Mouse (Mus musculus) forebrain, embryonic 14.5 days (tissue): ENCODE measurements around the gene Actn2. TPM values are rescaled to one million over a fixed set of nuclear protein-coding genes. Genes with fewer than 3 reads are reported as not detected.

Experiments used
- ATAC-seq: fragments of 200-750 bp; cut with Nextera tagmentation; 2 replicates; pipeline ENCODE4 v1.8.0; 2017; ENCODE audit warnings: mild to moderate bottlenecking, moderate library complexity
- DNase-seq: peaks from one replicate; pipeline ENCODE4 v3.0.0-alpha.2; 2015; ENCODE audit warnings: low spot score
- H3K27ac ChIP-seq: fragments of 300-500 bp; sonication (generic); 2 replicates; pipeline ENCODE4 v1.5.1; 2014; ENCODE audit warnings: low read depth, mild to moderate bottlenecking, control low read depth, low read length, moderate library complexity
- H3K27me3 ChIP-seq: fragments of 300-500 bp; sonication (generic); replicated peaks from 2 replicates; pipeline ENCODE4 v1.6.1; 2014; ENCODE audit warnings: low read length, control low read depth, mixed read lengths; ENCODE audit not compliant: control insufficient read depth, insufficient read depth
- H3K36me3 ChIP-seq: fragments of 300-500 bp; sonication (generic); 2 replicates; pipeline ENCODE4 v1.6.1; 2014; ENCODE audit warnings: low read length, control low read depth; ENCODE audit not compliant: control insufficient read depth, insufficient read depth
- H3K4me1 ChIP-seq: fragments of 300-500 bp; sonication (generic); 2 replicates; pipeline ENCODE4 v1.6.1; 2014; ENCODE audit warnings: antibody characterized with exemption, low read length, control low read depth; ENCODE audit not compliant: control insufficient read depth, insufficient read depth
- H3K4me2 ChIP-seq: fragments of 300-500 bp; sonication (generic); 2 replicates; pipeline ENCODE4 v1.6.1; 2014; ENCODE audit warnings: mild to moderate bottlenecking, control low read depth, low read length
- H3K4me3 ChIP-seq: fragments of 300-500 bp; sonication (generic); 2 replicates; pipeline ENCODE4 v1.5.1; 2014; ENCODE audit warnings: low read depth, low read length, control low read depth
- H3K9ac ChIP-seq: fragments of 300-500 bp; sonication (generic); 2 replicates; pipeline ENCODE4 v1.6.1; 2014; ENCODE audit warnings: mild to moderate bottlenecking, low read length, control low read depth, moderate library complexity
- H3K9me3 ChIP-seq: fragments of 300-500 bp; sonication (generic); replicated peaks from 2 replicates; pipeline ENCODE4 v1.6.1; 2016; ENCODE audit warnings: low read length, control low read depth, mixed read lengths; ENCODE audit not compliant: control insufficient read depth
- WGBS: fragments of 180-500 bp; shearing (Covaris S2); extraction: QIAGEN DNeasy Blood & Tissue Kit; methylation state at CpG from one replicate; pipeline ENCODE4 v1.1.7; 2014; 5-methylcytosine and 5-hydroxymethylcytosine counted together
- polyA plus RNA-seq: library from polyadenylated mRNA; unstranded; fragments of >200 nt; fragmentation: Nextera tagmentation; extraction: Ambion mirVana; gene quantifications from 2 replicates; pipeline ENCODE4 v1.2.1, GENCODE M21; 2014

Actn2 gene
- polyA plus RNA-seq, 1 experiment from 2014 or later, result 1.7 TPM

DNA sequence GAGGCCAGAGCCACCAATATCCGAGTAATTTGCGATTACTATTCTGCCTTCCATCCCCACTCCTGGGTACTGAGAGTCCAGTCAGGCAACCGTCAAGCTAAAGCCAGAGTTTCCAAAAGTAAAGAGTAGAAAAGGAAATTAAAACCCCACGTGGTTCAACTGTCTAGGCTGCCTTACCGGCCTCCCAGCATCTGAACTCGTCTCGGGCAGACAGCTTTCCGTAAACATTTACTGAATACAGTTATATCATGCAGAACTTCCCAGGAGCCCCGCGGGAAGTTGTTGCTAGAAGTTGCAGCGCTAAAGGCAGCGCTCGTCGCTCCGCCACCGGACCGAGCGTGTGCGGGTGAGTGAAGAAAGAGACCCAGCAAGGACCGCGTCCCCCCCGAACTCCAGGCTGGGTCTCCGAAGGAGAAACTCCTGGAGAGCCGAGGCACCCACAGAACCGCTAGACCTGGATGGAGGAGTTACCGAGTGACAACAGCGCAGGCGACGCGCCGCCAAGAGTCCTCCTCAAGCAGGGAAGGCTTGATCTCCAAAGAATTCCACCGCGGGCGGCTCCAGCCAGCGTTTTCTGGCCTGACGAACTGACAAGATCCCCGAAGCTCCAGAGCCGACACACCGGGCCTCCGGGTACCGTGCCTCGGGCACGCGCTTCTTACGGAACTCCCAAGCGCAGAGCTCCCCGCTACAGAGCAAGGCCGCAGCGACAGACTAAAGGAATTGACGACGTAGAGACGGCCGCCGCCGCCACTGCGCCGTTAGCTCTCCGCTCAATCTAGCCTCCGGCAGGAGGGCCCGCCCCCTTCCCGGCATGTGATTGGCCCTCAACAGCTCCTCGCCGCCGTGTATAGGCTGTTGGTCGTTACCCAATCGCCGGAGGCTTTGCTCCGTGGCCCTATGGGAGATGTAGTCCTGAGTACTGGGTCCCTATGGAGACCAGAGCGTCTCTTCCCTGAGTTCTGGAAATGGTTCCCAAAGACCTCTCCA, 82.9 kb downstream of the Actn2 start, which contains the start of gene Mtr:
TSS of gene Mtr (minus strand) at position 723 of the 990 bp plus-strand sequence.
- Histone ChIP-seq H3K4me3 (peak within 1 kb of the TSS; percentile 71), H3K27ac (peak within 1 kb of the TSS; percentile 83), H3K27me3 (no peaks in the 10 kb centered on the region), H3K36me3 (0 out of 2 replicates have a peak, but pooled peaks cover 4% of the 10 kb centered on the region), H3K9ac (peak within 1 kb of the TSS; percentile 78), H3K4me1 (peaks cover 9% of the 10 kb centered on the region), H3K4me2 (peak within 1 kb of the TSS; percentile 74), H3K9me3 (no peaks in the 10 kb centered on the region)
- under 1% methylated on average over 69 of the region's 69 CpGs for WGBS
- peak; percentile 99 for DNase-seq
- ATAC-seq, result peak; percentile 100

DNA sequence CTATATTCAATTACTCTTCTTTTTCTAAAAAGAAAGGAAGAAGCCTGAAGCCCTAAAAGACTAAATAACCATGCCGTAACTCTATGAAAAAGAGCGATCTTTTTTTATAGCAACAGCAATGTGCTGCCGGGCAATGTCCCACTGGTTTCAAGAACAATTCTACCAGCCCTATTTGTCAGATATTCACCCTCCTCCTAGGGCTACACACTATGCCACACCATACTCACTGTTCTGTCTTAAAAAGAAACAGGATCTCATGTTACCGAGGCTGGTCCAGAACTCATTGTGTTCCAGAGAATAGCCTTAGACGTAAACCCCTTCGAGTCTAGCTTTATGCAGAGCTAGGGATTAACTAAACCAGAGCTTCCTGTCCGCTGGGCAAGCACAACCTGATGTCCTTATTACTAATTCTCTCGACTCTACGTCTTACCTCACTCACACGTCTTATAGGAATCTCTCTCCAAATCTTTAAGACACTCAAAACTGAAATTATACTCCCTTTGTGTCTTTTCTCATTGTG, 83.6 kb downstream of the Actn2 start:
- Histone ChIP-seq H3K4me1 (peaks cover 9% of the 10 kb centered on the region), H3K36me3 (0 out of 2 replicates have a peak, but pooled peaks cover 4% of the 10 kb centered on the region), H3K27ac (no peak overlapping the region), H3K9ac (peak overlapping the region; percentile 78), H3K9me3 (no peaks in the 10 kb centered on the region), H3K4me2 (peak overlapping the region; percentile 74), H3K4me3 (peak overlapping the region; percentile 71), H3K27me3 (no peaks in the 10 kb centered on the region)
- WGBS, result 5% methylated on average over 10 of the region's 10 CpGs
- DNase-seq, result peak; percentile 10
- ATAC-seq, result no peak

DNA sequence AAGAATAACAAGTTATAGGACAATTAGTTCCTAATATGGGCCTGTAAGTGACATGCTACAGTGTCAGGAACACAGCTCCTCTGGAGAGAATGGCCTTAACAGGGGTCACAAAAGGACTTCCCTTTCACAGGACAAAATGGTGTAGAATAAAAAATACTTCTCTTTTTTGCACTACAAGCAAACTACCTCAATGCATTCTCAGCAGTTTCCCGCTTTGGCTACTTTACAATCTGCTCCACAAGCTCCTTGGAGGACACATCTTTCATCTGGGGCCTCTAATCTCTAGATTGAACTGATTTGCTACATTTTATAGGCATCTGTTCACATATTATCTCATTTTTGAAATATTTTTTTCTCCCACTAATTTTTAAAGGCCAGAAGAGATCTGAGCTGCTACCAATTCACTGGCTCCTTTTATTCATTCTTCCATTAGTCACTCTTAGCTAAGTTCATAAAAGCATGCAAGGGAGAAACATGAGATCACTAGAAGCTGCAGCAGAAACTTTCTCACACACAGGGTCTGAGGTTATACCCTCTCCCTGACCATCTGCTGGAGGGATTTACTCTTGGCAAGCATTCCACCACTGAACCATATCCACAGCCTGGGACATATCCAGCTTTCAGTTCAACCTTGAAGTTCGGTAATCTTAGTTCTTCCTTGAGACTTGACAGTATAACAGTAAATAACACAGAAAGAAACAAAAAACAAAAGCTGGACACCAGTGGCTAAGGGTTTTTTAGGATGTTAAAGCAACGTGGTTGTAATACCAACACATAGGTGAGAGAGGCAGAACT, 84.5 kb downstream of the Actn2 start:
- Histone ChIP-seq H3K4me1 (peaks cover 9% of the 10 kb centered on the region), H3K9ac (peak overlapping the region; percentile 78; the same call in 1 of the 2 replicates), H3K4me2 (peak overlapping the region; percentile 74), H3K27ac (no peak overlapping the region), H3K4me3 (peak overlapping the region; percentile 71; the same call in 1 of the 2 replicates), H3K36me3 (0 out of 2 replicates have a peak, but pooled peaks cover 4% of the 10 kb centered on the region), H3K9me3 (no peaks in the 10 kb centered on the region), H3K27me3 (no peaks in the 10 kb centered on the region)
- no peak for ATAC-seq
- WGBS, result 68% methylated on average over 3 of the region's 3 CpGs
- no peak for DNase-seq

DNA sequence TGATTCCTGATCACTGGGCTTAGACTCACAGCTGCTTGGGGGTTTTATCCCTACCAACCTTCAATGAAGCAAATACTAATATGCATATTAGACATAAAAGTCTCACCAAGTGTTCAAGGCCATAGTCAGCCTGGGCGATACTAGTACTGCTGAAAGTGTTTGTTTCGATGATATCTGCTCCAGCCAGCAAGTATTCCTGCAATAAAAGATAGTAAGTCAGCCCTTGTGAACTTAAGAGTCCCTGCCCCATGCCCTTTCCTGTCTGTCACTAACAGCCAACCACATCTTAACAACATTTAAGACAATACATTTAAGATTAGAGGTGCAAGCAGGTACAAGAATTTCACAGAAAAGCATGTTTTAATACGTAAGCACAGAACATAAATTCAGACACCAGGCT, 90.1 kb downstream of the Actn2 start:
- 95% methylated on average over 3 of the region's 3 CpGs for WGBS
- Histone ChIP-seq H3K27ac (no peak overlapping the region), H3K9me3 (no peaks in the 10 kb centered on the region), H3K36me3 (peaks cover 40% of the 10 kb centered on the region), H3K4me2 (no peak overlapping the region), H3K4me1 (no peaks in the 10 kb centered on the region), H3K27me3 (no peaks in the 10 kb centered on the region), H3K9ac (no peak overlapping the region), H3K4me3 (no peak overlapping the region)
- ATAC-seq (no peak), DNase-seq (no peak)

DNA sequence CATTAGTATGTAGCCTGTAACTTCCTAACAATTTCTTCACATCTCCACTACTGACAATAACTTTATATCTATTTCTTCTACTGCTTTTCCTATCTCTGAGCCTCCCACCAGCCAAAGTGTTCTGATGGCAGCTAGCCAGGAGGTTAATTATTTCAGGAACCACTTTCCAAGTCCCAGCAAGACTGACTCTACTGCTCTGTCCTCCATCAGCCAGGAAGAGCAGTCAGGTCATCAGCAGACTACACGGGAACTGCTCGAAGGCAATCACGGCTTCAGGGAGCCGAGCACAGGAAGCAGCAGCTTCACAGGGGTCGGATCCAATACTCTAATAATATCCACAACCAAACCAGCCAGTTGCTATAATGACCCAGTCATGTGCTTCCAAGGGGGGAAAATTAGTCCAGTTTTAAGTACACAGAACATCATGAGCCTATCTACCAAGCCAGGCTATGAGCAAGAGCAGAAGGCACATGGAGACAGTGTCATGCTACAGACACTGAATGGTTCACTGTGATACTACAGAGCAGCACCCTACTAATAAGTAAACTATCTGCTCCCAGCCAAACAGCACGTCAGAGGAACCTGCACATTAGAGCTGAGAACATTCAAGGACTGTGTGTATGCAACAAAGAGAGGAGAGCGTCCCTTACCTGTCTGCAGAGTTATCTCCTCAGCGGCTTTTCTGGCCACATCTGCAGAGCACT, 91.2 kb downstream of the Actn2 start:
- no peaks in the 10 kb centered on the region for H3K4me1 ChIP-seq
- DNase-seq (no peak), ATAC-seq (no peak)
- no peaks in the 10 kb centered on the region for H3K9me3 ChIP-seq
- H3K4me3 ChIP-seq, result no peak overlapping the region
- no peak overlapping the region for H3K4me2 ChIP-seq
- no peak overlapping the region for H3K9ac ChIP-seq
- no peaks in the 10 kb centered on the region for H3K27me3 ChIP-seq
- WGBS, result 93% methylated on average over 8 of the region's 8 CpGs
- peaks cover 44% of the 10 kb centered on the region for H3K36me3 ChIP-seq
- no peak overlapping the region for H3K27ac ChIP-seq

DNA sequence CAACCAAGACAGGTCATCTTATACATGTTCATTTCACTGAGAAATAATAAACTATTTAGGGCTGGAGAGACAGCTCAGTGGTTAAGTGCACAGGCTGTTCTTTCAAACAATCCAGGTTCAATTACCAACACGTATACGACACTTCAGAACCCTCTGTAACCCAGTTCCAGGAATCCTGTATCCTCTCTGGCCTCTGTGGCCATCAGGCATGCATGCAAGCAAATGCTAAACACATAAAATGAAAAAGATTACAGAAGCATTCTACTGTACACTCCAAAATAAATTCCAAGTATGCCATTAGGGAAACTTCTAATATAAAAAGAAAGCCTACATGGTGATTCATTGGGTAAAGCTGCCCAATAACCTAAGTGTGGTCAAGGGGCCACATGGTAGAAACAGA, 94.6 kb downstream of the Actn2 start:
- H3K9ac ChIP-seq, result no peak overlapping the region
- H3K27me3 ChIP-seq, result no peaks in the 10 kb centered on the region
- peaks cover 68% of the 10 kb centered on the region for H3K36me3 ChIP-seq
- no peak overlapping the region for H3K27ac ChIP-seq
- no peaks in the 10 kb centered on the region for H3K9me3 ChIP-seq
- H3K4me2 ChIP-seq, result no peak overlapping the region
- 94% methylated on average over 2 of the region's 2 CpGs for WGBS
- H3K4me1 ChIP-seq, result no peaks in the 10 kb centered on the region
- H3K4me3 ChIP-seq, result no peak overlapping the region
- DNase-seq, result no peak
- no peak for ATAC-seq

DNA sequence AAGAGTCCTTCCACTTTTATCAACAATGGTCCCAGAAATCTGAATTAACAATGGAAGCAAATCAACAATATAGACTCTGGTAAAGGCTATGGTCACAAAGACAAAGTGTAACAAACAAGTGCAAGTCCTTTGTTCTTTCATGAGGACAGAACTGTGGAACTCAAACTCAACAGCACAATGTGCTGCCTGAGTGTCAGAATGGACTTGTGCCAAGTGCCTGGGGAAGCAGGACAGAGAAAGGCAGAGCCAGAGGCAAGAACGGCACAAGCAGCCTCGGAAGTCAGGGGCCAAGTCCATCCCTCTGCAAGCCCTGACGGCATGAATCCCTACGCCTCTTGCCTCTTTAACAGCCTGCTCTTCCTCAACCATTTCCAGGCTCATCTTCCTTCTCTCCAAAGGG, 96.6 kb downstream of the Actn2 start:
- H3K36me3 ChIP-seq, result peaks cover 51% of the 10 kb centered on the region
- no peak overlapping the region for H3K9ac ChIP-seq
- no peak overlapping the region for H3K27ac ChIP-seq
- H3K4me1 ChIP-seq, result no peaks in the 10 kb centered on the region
- DNase-seq (no peak), ATAC-seq (no peak)
- no peaks in the 10 kb centered on the region for H3K27me3 ChIP-seq
- no peak overlapping the region for H3K4me3 ChIP-seq
- H3K4me2 ChIP-seq, result no peak overlapping the region
- WGBS, result 80% methylated on average over 4 of the region's 4 CpGs
- no peaks in the 10 kb centered on the region for H3K9me3 ChIP-seq

DNA sequence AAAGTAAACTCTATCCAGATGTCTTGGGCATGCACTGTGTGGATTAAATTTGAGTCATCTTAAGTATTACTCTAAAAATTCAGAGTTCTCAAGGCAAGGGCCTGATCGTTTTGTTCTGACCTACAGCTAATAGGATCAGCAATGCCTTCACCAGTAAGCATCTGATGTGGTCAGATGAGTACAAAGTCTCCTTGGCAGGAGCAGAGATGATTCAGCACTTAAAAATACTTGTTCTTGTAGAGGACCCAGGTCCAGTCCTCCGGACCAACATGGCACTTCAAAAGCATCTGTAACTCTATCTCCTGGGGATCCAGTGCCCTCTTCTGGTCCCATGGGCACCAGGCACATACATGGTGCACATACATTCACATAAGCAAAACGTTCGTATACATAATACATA, 108.4 kb downstream of the Actn2 start:
- Histone ChIP-seq H3K27ac (no peak overlapping the region), H3K9ac (no peak overlapping the region), H3K27me3 (no peaks in the 10 kb centered on the region), H3K4me2 (no peak overlapping the region), H3K4me3 (no peak overlapping the region), H3K36me3 (peaks cover 51% of the 10 kb centered on the region), H3K4me1 (no peaks in the 10 kb centered on the region), H3K9me3 (no peaks in the 10 kb centered on the region)
- WGBS, result 94% methylated on average over 4 of the region's 4 CpGs
- ATAC-seq (no peak), DNase-seq (no peak)
